Mouse (Mus musculus): ENCODE data around the gene Slc2a12.

The Slc2a12 gene

GRCm38 (mm10) chr10:22644853-22645491 lies at the start of gene Slc2a12:
TSS of gene Slc2a12 (plus strand) at chr10:22645011.
- no peak for DNase-seq (ENCODE audit: low read depth, low spot score)

- DNase-seq (ENCODE audit: low read depth, low spot score) = no peak
Observed at GRCm38 (mm10) chr10:22598908-22599480, 45.8 kb upstream of the Slc2a12 start.

GRCm38 (mm10) chr10:22601046-22601445 lies 43.8 kb upstream of the Slc2a12 start:
- DNase-seq (ENCODE audit: low read depth, low spot score) = no peak

- DNase-seq (ENCODE audit: low read depth, low spot score) = no peak
Observed at GRCm38 (mm10) chr10:22604801-22605200, 40.0 kb upstream of the Slc2a12 start.

DNA sequence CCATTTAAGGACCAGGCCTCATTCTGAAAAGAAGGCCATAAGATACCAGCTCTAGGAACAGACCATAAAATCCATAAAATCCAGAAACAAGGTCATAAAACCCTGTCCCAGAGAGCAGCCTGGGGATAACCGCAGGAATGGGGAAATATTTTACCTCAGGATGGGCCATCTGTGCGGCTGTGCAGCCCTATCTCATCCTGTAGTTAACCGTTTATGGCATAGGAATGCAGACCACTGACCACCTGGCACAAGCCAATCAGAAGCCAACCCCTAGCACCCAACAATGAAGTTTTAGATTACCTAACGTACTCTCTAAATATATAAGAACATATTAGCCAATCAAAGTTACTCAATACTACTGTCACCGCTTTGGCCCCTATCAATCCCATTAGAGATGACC lies 36.5 kb upstream of the Slc2a12 start:
- no peak for DNase-seq (ENCODE audit: low read depth, low spot score)

DNA sequence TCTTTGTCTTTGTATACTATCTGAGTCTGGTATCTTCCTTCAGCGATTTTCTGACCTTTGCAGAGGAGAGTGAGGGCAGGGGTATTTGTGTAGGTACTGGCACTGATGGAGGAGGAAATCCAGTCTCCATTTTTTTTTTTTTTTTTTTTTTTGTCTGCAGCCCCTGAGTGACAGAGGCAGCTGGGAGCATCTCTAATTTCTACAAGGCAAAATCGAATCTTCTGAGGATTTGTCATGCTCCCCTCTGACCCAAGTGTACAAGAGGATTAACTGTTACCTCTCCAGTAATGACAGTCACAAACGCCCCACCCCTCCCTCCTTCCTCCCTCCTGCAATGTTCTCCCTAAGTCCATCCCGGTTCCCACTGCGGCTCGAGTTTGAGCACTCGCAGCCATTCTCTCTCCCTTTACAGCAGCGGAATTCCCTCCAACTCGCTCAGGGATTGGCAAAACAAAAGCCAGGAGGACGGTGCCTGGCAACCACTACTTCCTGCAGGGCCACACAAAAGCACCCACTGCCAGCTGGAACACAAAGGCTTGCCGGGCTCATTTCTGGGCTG lies 35.9 kb upstream of the Slc2a12 start:
- DNase-seq (ENCODE audit: low read depth, low spot score) = no peak

GRCm38 (mm10) chr10:22613301-22613700 lies 31.5 kb upstream of the Slc2a12 start:
- peak; percentile 33 for DNase-seq (ENCODE audit: low read depth, low spot score)

- no peak for DNase-seq (ENCODE audit: low read depth, low spot score)
Observed at GRCm38 (mm10) chr10:22614554-22614953, 30.3 kb upstream of the Slc2a12 start.

- no peak for DNase-seq (ENCODE audit: low read depth, low spot score)
Observed at GRCm38 (mm10) chr10:22615309-22615708, 29.5 kb upstream of the Slc2a12 start.

DNA sequence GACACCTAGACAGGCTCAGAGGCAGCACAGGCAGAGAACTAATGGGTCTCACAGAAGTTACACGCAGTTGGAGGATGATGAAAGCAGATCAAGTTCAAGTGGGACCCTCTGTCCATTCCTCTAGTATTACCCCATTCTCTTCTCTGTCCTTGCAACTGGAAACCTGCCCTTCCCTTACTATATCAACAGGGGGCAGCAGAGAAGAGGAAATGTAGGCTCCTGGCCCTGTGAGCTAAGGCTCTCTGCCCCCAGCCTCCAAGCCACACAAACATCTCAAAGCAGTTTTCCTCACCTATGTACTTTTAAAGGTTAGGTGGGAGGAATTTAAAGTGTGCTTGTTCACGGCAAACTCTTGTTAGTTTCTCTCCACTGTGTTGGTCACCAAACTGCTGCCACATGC lies 26.0 kb upstream of the Slc2a12 start:
- peak; percentile 48 for DNase-seq (ENCODE audit: low read depth, low spot score)

GRCm38 (mm10) chr10:22628832-22629231 lies 16.0 kb upstream of the Slc2a12 start:
- DNase-seq (ENCODE audit: low read depth, low spot score) = no peak

DNA sequence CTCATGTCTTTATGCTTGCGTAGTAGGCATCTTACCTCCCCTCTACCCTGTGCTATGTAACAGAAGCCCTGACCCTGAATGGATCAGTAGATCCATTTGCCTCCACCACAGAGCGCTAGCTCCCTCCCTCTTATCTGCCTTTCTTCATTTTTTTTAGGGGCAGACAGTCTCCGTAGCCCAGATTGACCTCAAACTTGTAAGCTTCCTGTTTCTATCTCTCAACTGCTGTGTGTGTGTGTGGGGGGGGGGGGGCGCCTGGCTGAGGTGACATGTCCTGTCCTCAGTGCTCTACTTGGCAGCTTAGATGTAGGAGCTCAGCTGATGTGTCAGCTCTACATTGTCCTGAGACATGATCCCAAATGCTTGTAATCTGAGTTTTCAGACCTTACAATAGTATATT lies 13.7 kb upstream of the Slc2a12 start:
- DNase-seq (ENCODE audit: low read depth, low spot score) = peak; percentile 21

DNA sequence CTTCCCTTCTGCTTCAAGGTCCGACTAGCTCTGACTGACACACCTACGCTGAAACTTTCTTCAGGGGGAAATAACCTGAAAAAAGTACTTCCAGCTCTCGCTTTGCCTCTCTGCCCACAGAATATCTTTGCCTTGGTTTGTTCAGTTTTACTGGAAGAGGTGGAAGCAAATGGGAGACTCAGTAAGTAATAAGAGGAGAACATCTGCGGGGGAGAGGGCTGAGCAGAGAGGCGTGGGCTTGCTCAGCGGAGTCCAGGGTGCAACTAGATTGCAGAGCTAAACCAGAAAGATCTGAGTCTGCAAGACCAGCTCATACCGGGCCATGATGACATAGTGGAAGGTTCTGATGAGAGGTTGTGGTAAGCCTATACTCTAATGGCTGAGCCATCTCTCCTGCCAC lies 13.3 kb upstream of the Slc2a12 start:
- DNase-seq (ENCODE audit: low read depth, low spot score) = no peak

DNA sequence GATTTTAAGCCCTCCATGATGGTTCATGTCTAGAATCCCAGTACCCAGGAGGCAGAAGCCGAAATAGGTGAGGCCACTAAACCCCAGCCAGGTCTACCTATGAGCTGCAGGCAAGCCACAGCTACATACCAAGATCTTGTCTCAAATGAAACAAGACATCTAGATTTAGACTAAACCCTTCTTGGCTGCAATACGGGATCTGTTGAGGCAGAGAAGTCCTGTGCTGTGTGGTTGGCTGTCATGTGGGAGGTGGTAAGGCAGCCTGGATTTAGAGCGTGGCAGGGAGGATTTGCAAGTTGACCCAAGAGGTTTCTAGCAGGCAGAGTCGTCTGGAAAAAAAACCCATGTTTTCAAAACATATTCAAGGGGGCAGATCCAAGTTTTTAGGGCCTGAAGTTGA lies 12.9 kb upstream of the Slc2a12 start:
- no peak for DNase-seq (ENCODE audit: low read depth, low spot score)

GRCm38 (mm10) chr10:22633406-22634306 lies 11.2 kb upstream of the Slc2a12 start:
- no peak for DNase-seq (ENCODE audit: low read depth, low spot score)

DNA sequence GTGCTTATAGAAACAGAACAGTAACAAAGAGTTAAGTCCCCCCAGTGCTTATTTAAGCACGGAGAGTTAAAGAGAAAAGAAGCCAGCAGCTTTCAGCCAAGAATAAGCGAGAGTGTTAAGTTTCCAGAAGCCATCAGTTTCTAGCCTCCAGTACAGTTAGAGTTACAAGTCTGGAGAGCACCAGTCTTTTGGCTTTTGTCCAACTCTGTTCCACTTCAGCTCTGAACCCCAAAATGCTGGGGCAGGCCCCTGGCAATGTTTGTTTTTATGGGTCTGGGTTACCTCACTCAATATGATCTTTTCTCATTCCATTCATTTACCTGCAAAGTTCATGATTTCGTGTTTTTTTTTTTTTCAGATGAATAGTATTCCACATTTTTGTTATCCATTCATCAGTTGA lies 7.6 kb upstream of the Slc2a12 start:
- DNase-seq (ENCODE audit: low read depth, low spot score) = no peak

DNA sequence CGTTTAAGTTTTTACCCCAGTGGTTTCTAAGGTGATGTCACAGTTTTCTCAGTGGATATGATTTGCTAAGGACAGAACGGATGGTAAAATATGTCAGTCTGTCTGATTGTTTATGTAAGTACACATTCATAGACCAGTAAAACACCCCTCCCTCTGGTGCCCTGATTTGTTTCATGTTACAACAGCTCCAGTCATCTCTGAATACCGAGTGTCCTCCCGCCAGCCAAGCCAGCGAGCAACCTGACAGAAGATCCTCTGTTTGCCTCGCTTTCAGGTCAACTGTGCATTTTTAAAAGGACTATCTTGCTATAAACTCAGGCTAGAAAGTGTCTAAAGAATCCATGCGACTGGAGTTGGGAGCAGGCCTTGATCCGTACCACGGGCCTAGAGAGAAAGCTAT lies 640 bp upstream of the Slc2a12 start:
- DNase-seq (ENCODE audit: low read depth, low spot score) = no peak

DNA sequence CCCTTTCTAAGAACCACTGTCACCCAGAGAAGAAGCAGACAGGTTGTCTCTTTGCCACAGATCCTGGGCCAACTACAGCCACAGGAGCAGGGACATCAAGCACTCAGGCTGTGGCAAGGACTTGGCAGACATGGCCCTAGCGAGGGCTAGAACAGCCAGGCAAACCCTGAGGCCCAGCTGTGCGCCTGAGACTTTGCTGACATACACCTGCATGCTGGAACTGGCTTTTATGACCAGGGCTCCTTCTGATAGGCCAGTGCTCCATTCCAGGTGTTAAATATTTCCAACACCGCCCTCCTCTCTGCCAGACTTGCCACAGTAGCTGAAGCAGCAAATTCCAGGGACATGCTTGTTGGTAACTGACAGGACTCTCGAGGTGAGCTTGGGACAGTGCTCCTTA lies 3.9 kb downstream of the Slc2a12 start:
- DNase-seq (ENCODE audit: low read depth, low spot score) = no peak

DNA sequence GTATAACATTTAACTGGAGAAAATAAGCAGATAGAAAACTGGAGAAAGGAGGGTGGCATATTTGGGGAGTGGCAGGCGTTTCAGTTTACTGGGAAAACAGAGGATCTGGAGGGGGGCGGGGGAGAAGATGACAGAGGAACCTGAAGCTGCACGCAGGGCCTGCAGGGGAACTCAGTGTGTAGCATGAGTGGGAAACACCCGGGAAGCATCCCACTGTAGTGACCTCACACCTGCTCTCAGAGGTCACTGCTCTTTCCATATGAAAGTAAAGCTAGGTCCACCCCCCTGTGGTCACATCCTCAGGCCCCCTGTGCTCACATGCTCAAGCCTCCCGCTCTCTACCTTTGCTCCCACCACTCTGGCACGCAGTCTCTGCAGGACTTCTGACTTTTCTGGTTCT lies 9.0 kb downstream of the Slc2a12 start:
- DNase-seq (ENCODE audit: low read depth, low spot score) = no peak

DNA sequence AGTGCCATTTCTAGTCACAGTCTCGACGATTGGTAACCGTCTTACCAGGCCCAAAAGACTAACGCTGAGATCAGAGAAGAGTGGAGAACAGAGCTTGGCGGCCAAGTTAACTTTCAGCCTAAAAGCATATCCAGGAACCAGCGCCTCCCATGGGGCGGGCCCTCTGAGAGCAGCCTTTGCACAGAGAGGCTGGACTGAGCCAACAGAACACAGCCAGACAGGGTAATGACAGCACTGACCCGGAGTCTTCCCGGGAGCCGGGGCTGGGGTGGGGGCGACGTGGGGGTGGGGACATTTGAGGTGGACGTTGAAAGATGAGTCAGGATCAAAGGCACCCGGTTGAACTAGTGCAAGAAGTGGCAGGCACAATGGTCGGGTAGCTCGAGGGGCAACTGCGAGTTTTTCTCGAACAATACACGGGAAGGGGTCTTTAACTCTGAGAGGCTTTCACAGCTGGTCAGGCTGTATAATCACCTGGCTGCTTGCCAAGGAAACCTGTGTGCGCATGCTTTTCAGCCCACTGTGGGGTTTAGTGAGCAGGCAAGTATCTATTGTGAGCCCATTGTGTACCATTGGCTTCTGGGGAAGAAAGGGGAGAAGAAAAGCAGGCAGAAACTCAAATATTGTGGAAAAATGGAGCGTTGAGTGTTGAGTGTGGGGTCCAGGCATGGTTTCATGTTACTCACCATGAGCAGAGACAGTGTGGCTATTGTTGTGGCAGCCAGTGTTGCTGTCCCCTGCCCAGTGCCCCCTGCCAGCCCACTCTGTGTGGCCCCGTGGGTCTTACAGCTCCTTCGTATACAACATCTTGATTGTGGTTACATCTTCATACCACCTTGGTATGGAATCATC lies 13.9 kb downstream of the Slc2a12 start:
- DNase-seq (ENCODE audit: low read depth, low spot score) = no peak

DNA sequence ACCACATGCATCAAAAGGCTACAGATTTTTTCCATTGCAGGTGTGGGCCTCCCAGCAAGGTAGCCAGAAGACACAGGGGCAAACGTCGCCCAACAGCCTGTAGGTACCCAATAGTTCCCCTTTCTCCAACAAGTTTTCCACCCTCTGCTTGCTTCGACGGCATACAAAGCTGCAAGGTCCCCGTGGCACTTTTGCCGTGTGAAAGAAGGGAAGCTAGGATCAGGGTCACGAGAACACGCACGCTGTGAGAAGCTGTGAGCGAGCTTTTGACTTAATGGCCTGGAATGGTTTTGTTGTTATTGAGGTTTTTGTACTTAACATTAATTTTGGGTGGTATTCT lies 14.5 kb downstream of the Slc2a12 start:
- no peak for DNase-seq (ENCODE audit: low read depth, low spot score)
